9 mouse cellular contexts compared by ENCODE assay signal in genomic region chr10:39505007-39505406, GRCm38 (mm10).
A peak's percentile ranks its signal among the peaks of the same experiment; 100 is the strongest.
DNase-seq lines count a peak whose midpoint lies in the region; ATAC-seq and TF ChIP-seq lines count a peak whose summit lies in the region.
"Had no signal": no experiment of that assay in that cellular context is flagged by ENCODE, and none has a peak within 500 bp of the region (broad histone marks: within the 10 kb centered on the region; RNA-seq: fewer than 3 reads in every experiment).

No protein-coding gene starts in this region.

- H3K36me3 ChIP-seq in forebrain, embryonic 13.5 days (ENCODE audit: poor library complexity, severe bottlenecking) = no peaks in the 10 kb centered on the region
- no peaks in the 10 kb centered on the region for H3K36me3 ChIP-seq in midbrain, embryonic 13.5 days

- no peaks in the 10 kb centered on the region for H3K27me3 ChIP-seq in forebrain, embryonic 13.5 days
- no peaks in the 10 kb centered on the region for H3K27me3 ChIP-seq in midbrain, embryonic 13.5 days

- no peak for TF ChIP-seq CTCF in layer of hippocampus, adult 2 months (conservative IDR thresholded peaks at IDR 0.05)

- peaks cover 90% of the 10 kb centered on the region for H3K4me1 ChIP-seq in forebrain, embryonic 13.5 days
- H3K4me1 ChIP-seq in midbrain, embryonic 13.5 days (replicated peaks) = peaks cover 80% of the 10 kb centered on the region

- peak overlapping the region; percentile 50 for H3K9ac ChIP-seq in forebrain, embryonic 13.5 days
- H3K9ac ChIP-seq in midbrain, embryonic 13.5 days (replicated peaks) = no peak overlapping the region

- no peak overlapping the region for H3K4me3 ChIP-seq in layer of hippocampus, adult 2 months
- H3K4me3 ChIP-seq in forebrain, embryonic 13.5 days = no peak overlapping the region
- no peak overlapping the region for H3K4me3 ChIP-seq in midbrain, embryonic 13.5 days (replicated peaks)

- WGBS in forebrain, embryonic 13.5 days = 21% methylated on average over 9 of the region's 9 CpGs
- 35% methylated on average over 9 of the region's 9 CpGs for WGBS in midbrain, embryonic 13.5 days

- H3K4me2 ChIP-seq in forebrain, embryonic 13.5 days = peak overlapping the region; percentile 39
- H3K4me2 ChIP-seq in midbrain, embryonic 13.5 days (replicated peaks) = no peak overlapping the region

- ATAC-seq in forebrain, embryonic 13.5 days = peak; percentile 48
- no peak for ATAC-seq in midbrain, embryonic 13.5 days

- peak; percentile 56 to 72 for DNase-seq in layer of hippocampus, postnatal 10 days (ENCODE audit: low spot score in 2 of 2)
- no peak for DNase-seq in layer of hippocampus, adult 2 months (ENCODE audit: low spot score in 2 of 2)
- peak; percentile 44 for DNase-seq in brain, adult 2 months (ENCODE audit: low read depth, low spot score)
- no peak for DNase-seq in thymus, postnatal 14 days
- no peak for DNase-seq in thymus, adult 18-20 months
- DNase-seq: heart, adult 18-20 months; kidney, postnatal 14 days had no signal

- no peaks in the 10 kb centered on the region for H3K9me3 ChIP-seq in forebrain, embryonic 13.5 days (replicated peaks)
- no peaks in the 10 kb centered on the region for H3K9me3 ChIP-seq in midbrain, embryonic 13.5 days

- no peak overlapping the region for H3K27ac ChIP-seq in layer of hippocampus, adult 2 months
- H3K27ac ChIP-seq in forebrain, embryonic 13.5 days = peak overlapping the region; percentile 63
- peak overlapping the region; percentile 57 for H3K27ac ChIP-seq in midbrain, embryonic 13.5 days

Comparison
In these comparisons a context has a peak if more than half of its experiments do, and no peak if none do; other contexts are left out.
1. DNase-seq: peak in layer of hippocampus, postnatal 10 days (2 of 2) and brain, adult 2 months (single experiment); none in layer of hippocampus, adult 2 months (0 of 2), thymus, postnatal 14 days (single experiment) and thymus, adult 18-20 months (0 of 2).